Mouse (Mus musculus) hindbrain, embryonic 11.5 days (tissue): Measurements from ENCODE around the gene Speg. TPM values are rescaled to one million over a fixed set of nuclear protein-coding genes. Genes with fewer than 3 reads are reported as not detected.

Experiments used
- ATAC-seq: fragments of 200-750 bp; cut with Nextera tagmentation; 2 replicates; pipeline ENCODE4 v1.8.0; 2017; ENCODE audit warnings: mild to moderate bottlenecking, moderate TSS enrichment, moderate library complexity; ENCODE audit not compliant: low FRiP score
- DNase-seq: peaks from one replicate; pipeline ENCODE4 v3.0.0-alpha.2; 2015; ENCODE audit warnings: low spot score
- H3K27ac ChIP-seq: fragments of 300-500 bp; sonication (generic); 2 replicates; pipeline ENCODE4 v1.5.1; 2014; ENCODE audit warnings: mild to moderate bottlenecking, low read depth, low read length
- H3K27me3 ChIP-seq: fragments of 300-500 bp; sonication (generic); 2 replicates; pipeline ENCODE4 v1.6.1; 2014; ENCODE audit warnings: mild to moderate bottlenecking, low read length, moderate library complexity, mixed read lengths; ENCODE audit not compliant: control insufficient read depth, insufficient read depth
- H3K36me3 ChIP-seq: fragments of 300-500 bp; sonication (generic); 2 replicates; pipeline ENCODE4 v1.6.1; 2014; ENCODE audit warnings: mild to moderate bottlenecking, low read length, moderate library complexity, mixed read lengths; ENCODE audit not compliant: control insufficient read depth, insufficient read depth
- H3K4me1 ChIP-seq: fragments of 300-500 bp; sonication (generic); replicated peaks from 2 replicates; pipeline ENCODE4 v1.6.1; 2014; ENCODE audit warnings: low read length, mixed read lengths; ENCODE audit not compliant: control insufficient read depth, insufficient read depth
- H3K4me2 ChIP-seq: fragments of 300-500 bp; sonication (generic); replicated peaks from 2 replicates; pipeline ENCODE4 v1.6.1; 2014; ENCODE audit warnings: mild to moderate bottlenecking, low read depth, low read length
- H3K4me3 ChIP-seq: fragments of 300-500 bp; sonication (generic); 2 replicates; pipeline ENCODE4 v1.5.1; 2014; ENCODE audit warnings: low read depth, low read length
- H3K9ac ChIP-seq: fragments of 300-500 bp; sonication (generic); 2 replicates; pipeline ENCODE4 v1.6.1; 2014; ENCODE audit warnings: low read depth, low read length
- H3K9me3 ChIP-seq: fragments of 300-500 bp; sonication (generic); 2 replicates; pipeline ENCODE4 v1.6.1; 2016; ENCODE audit warnings: low read length; ENCODE audit not compliant: control insufficient read depth
- WGBS: fragments of 180-500 bp; shearing (Covaris S2); extraction: QIAGEN DNeasy Blood & Tissue Kit; methylation state at CpG from one replicate; pipeline ENCODE4 v1.1.7; 2014; 5-methylcytosine and 5-hydroxymethylcytosine counted together
- polyA plus RNA-seq: library from polyadenylated mRNA; unstranded; fragments of >200 nt; fragmentation: Nextera tagmentation; extraction: Ambion mirVana; gene quantifications from 2 replicates; pipeline ENCODE4 v1.2.1, GENCODE M21; 2014

Speg gene
- polyA plus RNA-seq, 1 experiment from 2014 or later, result 11.1 TPM

GRCm38 (mm10) chr1:75478916-75479634, 104.0 kb downstream of the Speg start, which contains the start of the genes Chpf and Tmem198:
Gene Chpf (minus strand): TSS chr1:75479307.
Gene Tmem198 (plus strand): TSS chr1:75479532.
- WGBS, result under 1% methylated on average over 72 of the region's 76 CpGs
- DNase-seq (peak; percentile 98), ATAC-seq (peak; percentile 92)
- 0 out of 2 replicates have a peak, but pooled peaks cover 3% of the 10 kb centered on the region for H3K4me1 ChIP-seq
- peaks cover 11% of the 10 kb centered on the region; the same call in 1 of the 2 replicates for H3K36me3 ChIP-seq
- H3K4me2 ChIP-seq, result peak within 1 kb of the TSS; percentile 92
- H3K9me3 ChIP-seq, result no peaks in the 10 kb centered on the region
- H3K9ac ChIP-seq, result peak within 1 kb of the TSS; percentile 84
- peaks cover 16% of the 10 kb centered on the region for H3K27me3 ChIP-seq
- peak within 1 kb of the TSS; percentile 76 for H3K27ac ChIP-seq
- peak within 1 kb of the TSS; percentile 88 for H3K4me3 ChIP-seq

GRCm38 (mm10) chr1:75479635-75479989, 104.5 kb downstream of the Speg start:
- H3K4me1 ChIP-seq, result 0 out of 2 replicates have a peak, but pooled peaks cover 3% of the 10 kb centered on the region
- H3K9ac ChIP-seq, result peak overlapping the region; percentile 84
- 0 out of 2 replicates have a peak overlapping the region, but pooled peaks have one; percentile 65 for H3K27ac ChIP-seq
- no peaks in the 10 kb centered on the region for H3K9me3 ChIP-seq
- H3K27me3 ChIP-seq, result peaks cover 18% of the 10 kb centered on the region
- peak overlapping the region; percentile 88 for H3K4me3 ChIP-seq
- peaks cover 11% of the 10 kb centered on the region; the same call in 1 of the 2 replicates for H3K36me3 ChIP-seq
- no peak for DNase-seq
- peak; percentile 68 for ATAC-seq
- 2% methylated on average over 23 of the region's 24 CpGs for WGBS
- H3K4me2 ChIP-seq, result peak overlapping the region; percentile 92

DNA sequence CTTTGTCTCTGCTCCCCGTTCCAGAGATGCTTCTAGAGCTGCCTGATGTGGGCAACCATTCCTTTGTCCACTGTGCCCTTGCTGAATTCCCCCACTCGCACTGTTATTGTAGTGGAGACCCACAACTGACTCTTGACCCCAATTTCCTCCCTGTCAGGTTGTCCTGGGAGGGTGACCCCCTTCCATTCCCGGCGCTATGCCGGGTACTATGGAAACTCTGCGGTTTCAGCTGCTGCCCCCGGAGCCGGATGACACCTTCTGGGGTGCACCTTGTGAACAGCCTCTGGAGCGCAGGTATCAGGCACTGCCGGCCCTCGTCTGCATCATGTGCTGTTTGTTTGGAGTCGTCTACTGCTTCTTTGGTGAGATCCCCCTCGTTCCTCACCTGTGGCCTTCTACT, 104.9 kb downstream of the Speg start:
- Histone ChIP-seq H3K4me1 (0 out of 2 replicates have a peak, but pooled peaks cover 3% of the 10 kb centered on the region), H3K4me2 (peak overlapping the region; percentile 92), H3K4me3 (peak overlapping the region; percentile 88), H3K36me3 (peaks cover 8% of the 10 kb centered on the region; the same call in 1 of the 2 replicates), H3K27ac (no peak overlapping the region), H3K9ac (peak overlapping the region; percentile 84), H3K9me3 (no peaks in the 10 kb centered on the region), H3K27me3 (peaks cover 22% of the 10 kb centered on the region)
- DNase-seq (no peak), ATAC-seq (no peak)
- 15% methylated on average over 13 of the region's 13 CpGs for WGBS

GRCm38 (mm10) chr1:75480735-75481134, 105.6 kb downstream of the Speg start:
- no peaks in the 10 kb centered on the region for H3K9me3 ChIP-seq
- H3K4me1 ChIP-seq, result 0 out of 2 replicates have a peak, but pooled peaks cover 3% of the 10 kb centered on the region
- peaks cover 29% of the 10 kb centered on the region for H3K27me3 ChIP-seq
- no peak overlapping the region; the same call in 1 of the 2 replicates for H3K4me2 ChIP-seq
- no peak overlapping the region for H3K9ac ChIP-seq
- H3K4me3 ChIP-seq, result peak overlapping the region; percentile 88; the same call in 1 of the 2 replicates
- no peak overlapping the region for H3K27ac ChIP-seq
- no peak for ATAC-seq
- DNase-seq, result no peak
- peaks cover 3% of the 10 kb centered on the region; the same call in 1 of the 2 replicates for H3K36me3 ChIP-seq
- WGBS, result 89% methylated on average over 7 of the region's 7 CpGs

Other genes with a start within 250 kb of the Speg start
- not detected in 2 replicates for gene Slc23a3, start 241.4 kb upstream of the Speg start, polyA plus RNA-seq
- 47.4 and 49.0 TPM in 2 replicates for gene Cnppd1, start 232.6 kb upstream of the Speg start, polyA plus RNA-seq
- gene Retreg2, start 232.5 kb upstream of the Speg start, polyA plus RNA-seq, result 50.3 and 58.4 TPM in 2 replicates
- 37.4 and 37.7 TPM in 2 replicates for gene Zfand2b, start 206.7 kb upstream of the Speg start, polyA plus RNA-seq
- 21.8 and 23.9 TPM in 2 replicates for gene Abcb6, start 194.9 kb upstream of the Speg start, polyA plus RNA-seq
- 12.8 and 14.9 TPM in 2 replicates for gene Ankzf1, start 183.1 kb upstream of the Speg start, polyA plus RNA-seq
- gene Atg9a, start 183.1 kb upstream of the Speg start, polyA plus RNA-seq, result 17.4 and 18.6 TPM in 2 replicates
- 18.0 and 19.5 TPM in 2 replicates for gene Glb1l, start 164.5 kb upstream of the Speg start, polyA plus RNA-seq
- gene Stk16, start 164.5 kb upstream of the Speg start, polyA plus RNA-seq, result 110 and 125 TPM in 2 replicates
- gene Tuba4a, start 155.4 kb upstream of the Speg start, polyA plus RNA-seq, result 10.7 and 12.4 TPM in 2 replicates
- not detected in 2 replicates for gene A630095N17Rik, start 143.2 kb upstream of the Speg start, polyA plus RNA-seq
- gene Dnajb2, start 138.9 kb upstream of the Speg start, polyA plus RNA-seq, result 17.8 and 21.4 TPM in 2 replicates
- gene Ptprn, start 110.8 kb upstream of the Speg start, polyA plus RNA-seq, result 3.5 and 6.0 TPM in 2 replicates
- 32.3 and 35.7 TPM in 2 replicates for gene Resp18, start 96.9 kb upstream of the Speg start, polyA plus RNA-seq
- 154 and 165 TPM in 2 replicates for gene Dnpep, start 57.3 kb upstream of the Speg start, polyA plus RNA-seq
- gene Des, start 15.0 kb upstream of the Speg start, polyA plus RNA-seq, result 2.1 and 2.4 TPM in 2 replicates
- 53.8 and 56.3 TPM in 2 replicates for gene Gmppa, start 60.6 kb downstream of the Speg start, polyA plus RNA-seq
- gene Asic4, start 75.1 kb downstream of the Speg start, polyA plus RNA-seq, result 1.9 and 4.4 TPM in 2 replicates
- gene Chpf, start 104.0 kb downstream of the Speg start, polyA plus RNA-seq, result 17.8 and 20.2 TPM in 2 replicates
- 11.1 and 11.6 TPM in 2 replicates for gene Tmem198, start 104.2 kb downstream of the Speg start, polyA plus RNA-seq
- gene Obsl1, start 131.2 kb downstream of the Speg start, polyA plus RNA-seq, result 34.0 and 34.4 TPM in 2 replicates
- 1.3 and 2.0 TPM in 2 replicates for gene Inha, start 131.8 kb downstream of the Speg start, polyA plus RNA-seq
- gene Stk11ip, start 146.2 kb downstream of the Speg start, polyA plus RNA-seq, result 11.8 and 13.4 TPM in 2 replicates
- gene Slc4a3, start 171.0 kb downstream of the Speg start, polyA plus RNA-seq, result 8.0 and 9.2 TPM in 2 replicates